Mouse (Mus musculus): ENCODE results near the gene Zswim4. TPM values are rescaled to one million over a fixed set of nuclear protein-coding genes. Genes with fewer than 3 reads are reported as not detected.

The Zswim4 gene
- polyA plus RNA-seq, 1 experiment from 2014 or later = 7.6 TPM

GRCm38 (mm10) chr8:84187065-84187755, 49.6 kb downstream of the Zswim4 start:
- 5% methylated on average over 21 of the region's 21 CpGs for WGBS
- no peaks in the 10 kb centered on the region for H3K9me3 ChIP-seq (replicated peaks)
- H3K27ac ChIP-seq = peak overlapping the region; percentile 72
- H3K4me1 ChIP-seq (replicated peaks) = peaks cover 35% of the 10 kb centered on the region
- peak; percentile 6; the same call in 1 of the 2 replicates for ATAC-seq (replicated peaks; ENCODE audit: insufficient number of reproducible peaks, insufficient read depth, low FRiP score, low read depth)
- no peaks in the 10 kb centered on the region for H3K27me3 ChIP-seq
- peak overlapping the region; percentile 59 for H3K9ac ChIP-seq
- H3K4me2 ChIP-seq = peak overlapping the region; percentile 94
- H3K36me3 ChIP-seq = no peaks in the 10 kb centered on the region
- peak overlapping the region; percentile 50 for H3K4me3 ChIP-seq

- Histone ChIP-seq H3K9me3 (replicated peaks) (no peaks in the 10 kb centered on the region), H3K36me3 (no peaks in the 10 kb centered on the region), H3K4me2 (peak overlapping the region; percentile 94), H3K27ac (peak overlapping the region; percentile 72), H3K4me3 (peak overlapping the region; percentile 50), H3K9ac (peak overlapping the region; percentile 59), H3K27me3 (no peaks in the 10 kb centered on the region), H3K4me1 (replicated peaks) (peaks cover 28% of the 10 kb centered on the region)
- WGBS = under 1% methylated on average over 12 of the region's 12 CpGs
- peak; percentile 21; the same call in 1 of the 2 replicates for ATAC-seq (replicated peaks; ENCODE audit: insufficient number of reproducible peaks, insufficient read depth, low FRiP score, low read depth)
These were observed 50.3 kb downstream of the Zswim4 start for GRCm38 (mm10) chr8:84186547-84186946.

GRCm38 (mm10) chr8:84185117-84185516, 51.7 kb downstream of the Zswim4 start, which contains the start of gene Nanos3:
TSS of gene Nanos3 (minus strand) at chr8:84185217.
- H3K27ac ChIP-seq = peak within 1 kb of the TSS; percentile 75; the same call in 1 of the 2 replicates
- H3K4me3 ChIP-seq = peak within 1 kb of the TSS; percentile 63
- peaks cover 39% of the 10 kb centered on the region for H3K4me1 ChIP-seq (replicated peaks)
- H3K4me2 ChIP-seq = peak within 1 kb of the TSS; percentile 86
- WGBS = 95% methylated on average over 7 of the region's 7 CpGs
- no peak for ATAC-seq (replicated peaks; ENCODE audit: insufficient number of reproducible peaks, insufficient read depth, low FRiP score, low read depth)
- no peaks in the 10 kb centered on the region for H3K36me3 ChIP-seq
- H3K9ac ChIP-seq = peak within 1 kb of the TSS; percentile 77
- no peaks in the 10 kb centered on the region for H3K27me3 ChIP-seq
- no peaks in the 10 kb centered on the region for H3K9me3 ChIP-seq (replicated peaks)

GRCm38 (mm10) chr8:84184085-84185043, 52.5 kb downstream of the Zswim4 start:
- no peaks in the 10 kb centered on the region for H3K27me3 ChIP-seq
- peak overlapping the region; percentile 75 for H3K27ac ChIP-seq
- H3K9ac ChIP-seq = peak overlapping the region; percentile 77
- WGBS = 20% methylated on average over 21 of the region's 21 CpGs
- H3K36me3 ChIP-seq = no peaks in the 10 kb centered on the region
- no peaks in the 10 kb centered on the region for H3K9me3 ChIP-seq (replicated peaks)
- peak overlapping the region; percentile 63 for H3K4me3 ChIP-seq
- no peak for ATAC-seq (replicated peaks; ENCODE audit: insufficient number of reproducible peaks, insufficient read depth, low FRiP score, low read depth)
- peaks cover 47% of the 10 kb centered on the region for H3K4me1 ChIP-seq (replicated peaks)
- peak overlapping the region; percentile 86 for H3K4me2 ChIP-seq

- WGBS = 1% methylated on average over 79 of the region's 87 CpGs
These were observed 53.4 kb downstream of the Zswim4 start for GRCm38 (mm10) chr8:84183261-84184084.

GRCm38 (mm10) chr8:84182833-84183232, 54.0 kb downstream of the Zswim4 start:
- no peak for ATAC-seq (replicated peaks; ENCODE audit: insufficient number of reproducible peaks, insufficient read depth, low FRiP score, low read depth)
- no peaks in the 10 kb centered on the region for H3K36me3 ChIP-seq
- H3K9ac ChIP-seq = peak overlapping the region; percentile 77
- 45% methylated on average over 4 of the region's 4 CpGs for WGBS
- H3K9me3 ChIP-seq (replicated peaks) = no peaks in the 10 kb centered on the region
- H3K4me3 ChIP-seq = peak overlapping the region; percentile 63
- H3K27ac ChIP-seq = peak overlapping the region; percentile 75; the same call in 1 of the 2 replicates
- no peaks in the 10 kb centered on the region for H3K27me3 ChIP-seq
- H3K4me1 ChIP-seq (replicated peaks) = peaks cover 60% of the 10 kb centered on the region
- peak overlapping the region; percentile 86 for H3K4me2 ChIP-seq

More at GRCm38 (mm10) chr8:84183261-84184084, 53.4 kb downstream of the Zswim4 start:
- H3K4me3 ChIP-seq = peak overlapping the region; percentile 63
- peak overlapping the region; percentile 86 for H3K4me2 ChIP-seq
- ATAC-seq (replicated peaks; ENCODE audit: insufficient number of reproducible peaks, insufficient read depth, low FRiP score, low read depth) = peak; percentile 29
- H3K9me3 ChIP-seq (replicated peaks) = no peaks in the 10 kb centered on the region
- H3K27me3 ChIP-seq = no peaks in the 10 kb centered on the region
- peaks cover 55% of the 10 kb centered on the region for H3K4me1 ChIP-seq (replicated peaks)
- peak overlapping the region; percentile 75 for H3K27ac ChIP-seq
- H3K36me3 ChIP-seq = no peaks in the 10 kb centered on the region
- peak overlapping the region; percentile 77 for H3K9ac ChIP-seq

GRCm38 (mm10) chr8:84180530-84181190, 56.2 kb downstream of the Zswim4 start:
- peak overlapping the region; percentile 51 for H3K9ac ChIP-seq
- no peaks in the 10 kb centered on the region for H3K36me3 ChIP-seq
- peak overlapping the region; percentile 60 for H3K4me2 ChIP-seq
- peak; percentile 70 for ATAC-seq (replicated peaks; ENCODE audit: insufficient number of reproducible peaks, insufficient read depth, low FRiP score, low read depth)
- H3K4me1 ChIP-seq (replicated peaks) = peaks cover 60% of the 10 kb centered on the region
- peak overlapping the region; percentile 27 for H3K4me3 ChIP-seq
- no peaks in the 10 kb centered on the region for H3K27me3 ChIP-seq
- no peaks in the 10 kb centered on the region for H3K9me3 ChIP-seq (replicated peaks)
- peak overlapping the region; percentile 67 for H3K27ac ChIP-seq
- 4% methylated on average over 16 of the region's 16 CpGs for WGBS

GRCm38 (mm10) chr8:84179946-84180345, 56.9 kb downstream of the Zswim4 start:
- Histone ChIP-seq H3K27me3 (no peaks in the 10 kb centered on the region), H3K9ac (peak overlapping the region; percentile 51), H3K4me2 (peak overlapping the region; percentile 60), H3K36me3 (peaks cover 3% of the 10 kb centered on the region; the same call in 1 of the 2 replicates), H3K27ac (peak overlapping the region; percentile 33), H3K4me1 (replicated peaks) (peaks cover 60% of the 10 kb centered on the region), H3K4me3 (peak overlapping the region; percentile 27), H3K9me3 (replicated peaks) (no peaks in the 10 kb centered on the region)
- 34% methylated on average over 4 of the region's 4 CpGs for WGBS
- no peak for ATAC-seq (replicated peaks; ENCODE audit: insufficient number of reproducible peaks, insufficient read depth, low FRiP score, low read depth)

- WGBS = 85% methylated on average over 8 of the region's 8 CpGs
- H3K9ac ChIP-seq = no peak overlapping the region
These were observed 58.3 kb downstream of the Zswim4 start for GRCm38 (mm10) chr8:84178592-84178991.

GRCm38 (mm10) chr8:84177405-84177804, 59.5 kb downstream of the Zswim4 start:
- Histone ChIP-seq H3K27me3 (no peaks in the 10 kb centered on the region), H3K9ac (no peak overlapping the region), H3K4me1 (replicated peaks) (peaks cover 42% of the 10 kb centered on the region), H3K27ac (no peak overlapping the region), H3K36me3 (peaks cover 19% of the 10 kb centered on the region), H3K9me3 (replicated peaks) (no peaks in the 10 kb centered on the region), H3K4me2 (no peak overlapping the region), H3K4me3 (no peak overlapping the region)
- ATAC-seq (replicated peaks; ENCODE audit: insufficient number of reproducible peaks, insufficient read depth, low FRiP score, low read depth) = no peak
- WGBS = 78% methylated on average over 3 of the region's 3 CpGs

More at GRCm38 (mm10) chr8:84178592-84178991, 58.3 kb downstream of the Zswim4 start:
- no peak for ATAC-seq (replicated peaks; ENCODE audit: insufficient number of reproducible peaks, insufficient read depth, low FRiP score, low read depth)
- H3K4me1 ChIP-seq (replicated peaks) = peaks cover 49% of the 10 kb centered on the region
- H3K27ac ChIP-seq = no peak overlapping the region
- no peak overlapping the region for H3K4me3 ChIP-seq
- no peaks in the 10 kb centered on the region for H3K9me3 ChIP-seq (replicated peaks)
- H3K36me3 ChIP-seq = peaks cover 7% of the 10 kb centered on the region
- H3K4me2 ChIP-seq = no peak overlapping the region
- no peaks in the 10 kb centered on the region for H3K27me3 ChIP-seq

All from heart, embryonic 15.5 days (tissue).